Mouse (Mus musculus) hindbrain, embryonic 11.5 days (tissue): ENCODE data around the gene Slc22a21. TPM values are rescaled to one million over a fixed set of nuclear protein-coding genes. Genes with fewer than 3 reads are reported as not detected.
"Not testable (repeated sequence)": the region's sequence is repeated elsewhere in the genome, so short reads cannot be mapped to it uniquely, and the experiment has no call there.

Experiments used
- ATAC-seq: fragments of 200-750 bp; cut with Nextera tagmentation; 2 replicates; pipeline ENCODE4 v1.8.0; 2017; ENCODE audit warnings: mild to moderate bottlenecking, moderate TSS enrichment, moderate library complexity; ENCODE audit not compliant: low FRiP score
- DNase-seq: peaks from one replicate; pipeline ENCODE4 v3.0.0-alpha.2; 2015; ENCODE audit warnings: low spot score
- H3K27ac ChIP-seq: fragments of 300-500 bp; sonication (generic); 2 replicates; pipeline ENCODE4 v1.5.1; 2014; ENCODE audit warnings: mild to moderate bottlenecking, low read depth, low read length
- H3K27me3 ChIP-seq: fragments of 300-500 bp; sonication (generic); 2 replicates; pipeline ENCODE4 v1.6.1; 2014; ENCODE audit warnings: mild to moderate bottlenecking, low read length, moderate library complexity, mixed read lengths; ENCODE audit not compliant: control insufficient read depth, insufficient read depth
- H3K36me3 ChIP-seq: fragments of 300-500 bp; sonication (generic); 2 replicates; pipeline ENCODE4 v1.6.1; 2014; ENCODE audit warnings: mild to moderate bottlenecking, low read length, moderate library complexity, mixed read lengths; ENCODE audit not compliant: control insufficient read depth, insufficient read depth
- H3K4me1 ChIP-seq: fragments of 300-500 bp; sonication (generic); replicated peaks from 2 replicates; pipeline ENCODE4 v1.6.1; 2014; ENCODE audit warnings: low read length, mixed read lengths; ENCODE audit not compliant: control insufficient read depth, insufficient read depth
- H3K4me2 ChIP-seq: fragments of 300-500 bp; sonication (generic); replicated peaks from 2 replicates; pipeline ENCODE4 v1.6.1; 2014; ENCODE audit warnings: mild to moderate bottlenecking, low read depth, low read length
- H3K4me3 ChIP-seq: fragments of 300-500 bp; sonication (generic); 2 replicates; pipeline ENCODE4 v1.5.1; 2014; ENCODE audit warnings: low read depth, low read length
- H3K9ac ChIP-seq: fragments of 300-500 bp; sonication (generic); 2 replicates; pipeline ENCODE4 v1.6.1; 2014; ENCODE audit warnings: low read depth, low read length
- H3K9me3 ChIP-seq: fragments of 300-500 bp; sonication (generic); 2 replicates; pipeline ENCODE4 v1.6.1; 2016; ENCODE audit warnings: low read length; ENCODE audit not compliant: control insufficient read depth
- WGBS: fragments of 180-500 bp; shearing (Covaris S2); extraction: QIAGEN DNeasy Blood & Tissue Kit; methylation state at CpG from one replicate; pipeline ENCODE4 v1.1.7; 2014; 5-methylcytosine and 5-hydroxymethylcytosine counted together
- polyA plus RNA-seq: library from polyadenylated mRNA; unstranded; fragments of >200 nt; fragmentation: Nextera tagmentation; extraction: Ambion mirVana; gene quantifications from 2 replicates; pipeline ENCODE4 v1.2.1, GENCODE M21; 2014

Slc22a21 gene
- polyA plus RNA-seq, 1 experiment from 2014 or later, result 2.6 TPM

GRCm38 (mm10) chr11:54017596-54017995 lies 37.5 kb upstream of the Slc22a21 start:
- H3K4me3 ChIP-seq, result no peak overlapping the region
- no peak overlapping the region for H3K27ac ChIP-seq
- no peak overlapping the region for H3K4me2 ChIP-seq
- H3K4me1 ChIP-seq, result no peaks in the 10 kb centered on the region
- H3K9ac ChIP-seq, result no peak overlapping the region
- no peaks in the 10 kb centered on the region for H3K36me3 ChIP-seq
- ATAC-seq (no peak), DNase-seq (no peak)
- WGBS, result 81% methylated on average over 4 of the region's 4 CpGs
- H3K9me3 ChIP-seq, result no peaks in the 10 kb centered on the region
- no peaks in the 10 kb centered on the region for H3K27me3 ChIP-seq

- no peaks in the 10 kb centered on the region for H3K4me1 ChIP-seq
- H3K4me3 ChIP-seq, result no peak overlapping the region
- H3K9me3 ChIP-seq, result no peaks in the 10 kb centered on the region
- H3K4me2 ChIP-seq, result no peak overlapping the region
- DNase-seq (no peak), ATAC-seq (no peak)
- WGBS, result 77% methylated on average over 8 of the region's 8 CpGs
- H3K9ac ChIP-seq, result no peak overlapping the region
- no peak overlapping the region for H3K27ac ChIP-seq
- no peaks in the 10 kb centered on the region for H3K27me3 ChIP-seq
- no peaks in the 10 kb centered on the region for H3K36me3 ChIP-seq
Observed at GRCm38 (mm10) chr11:54016051-54016450, 35.9 kb upstream of the Slc22a21 start.

GRCm38 (mm10) chr11:54012961-54013360 lies 32.8 kb upstream of the Slc22a21 start:
- no peaks in the 10 kb centered on the region for H3K4me1 ChIP-seq
- no peak for DNase-seq
- H3K36me3 ChIP-seq, result no peaks in the 10 kb centered on the region
- H3K4me2 ChIP-seq, result no peak overlapping the region
- no peak overlapping the region for H3K9ac ChIP-seq
- no peak overlapping the region for H3K27ac ChIP-seq
- H3K9me3 ChIP-seq, result no peaks in the 10 kb centered on the region
- no peak for ATAC-seq
- WGBS, result 89% methylated on average over 5 of the region's 5 CpGs
- H3K27me3 ChIP-seq, result no peaks in the 10 kb centered on the region
- no peak overlapping the region for H3K4me3 ChIP-seq

GRCm38 (mm10) chr11:54011255-54011654 lies 31.1 kb upstream of the Slc22a21 start:
- no peak overlapping the region for H3K4me3 ChIP-seq
- no peak overlapping the region for H3K27ac ChIP-seq
- H3K36me3 ChIP-seq, result no peaks in the 10 kb centered on the region
- no peak for DNase-seq
- WGBS, result 86% methylated on average over 2 of the region's 2 CpGs
- H3K4me1 ChIP-seq, result no peaks in the 10 kb centered on the region
- no peak overlapping the region for H3K9ac ChIP-seq
- H3K4me2 ChIP-seq, result no peak overlapping the region
- no peak for ATAC-seq
- H3K27me3 ChIP-seq, result no peaks in the 10 kb centered on the region
- no peaks in the 10 kb centered on the region for H3K9me3 ChIP-seq

- no peak overlapping the region for H3K4me2 ChIP-seq
- no peaks in the 10 kb centered on the region for H3K36me3 ChIP-seq
- H3K9me3 ChIP-seq, result no peaks in the 10 kb centered on the region
- no peak overlapping the region for H3K4me3 ChIP-seq
- 75% methylated on average over 10 of the region's 10 CpGs for WGBS
- ATAC-seq (no peak), DNase-seq (no peak)
- H3K27me3 ChIP-seq, result no peaks in the 10 kb centered on the region
- H3K27ac ChIP-seq, result no peak overlapping the region
- no peaks in the 10 kb centered on the region for H3K4me1 ChIP-seq
- no peak overlapping the region for H3K9ac ChIP-seq
Observed at GRCm38 (mm10) chr11:54008416-54008920, 28.3 kb upstream of the Slc22a21 start.

- Histone ChIP-seq H3K27ac (no peak overlapping the region), H3K9me3 (no peaks in the 10 kb centered on the region), H3K4me3 (no peak overlapping the region), H3K4me1 (no peaks in the 10 kb centered on the region), H3K36me3 (no peaks in the 10 kb centered on the region), H3K4me2 (no peak overlapping the region), H3K9ac (no peak overlapping the region), H3K27me3 (no peaks in the 10 kb centered on the region)
- DNase-seq (no peak), ATAC-seq (no peak)
- 88% methylated on average over 11 of the region's 11 CpGs for WGBS
Observed at GRCm38 (mm10) chr11:54007717-54008116, 27.6 kb upstream of the Slc22a21 start.

GRCm38 (mm10) chr11:54006901-54007300 lies 26.8 kb upstream of the Slc22a21 start:
- ATAC-seq, result no peak
- Histone ChIP-seq H3K27ac (no peak overlapping the region), H3K9ac (no peak overlapping the region), H3K4me2 (no peak overlapping the region), H3K4me1 (no peaks in the 10 kb centered on the region), H3K36me3 (no peaks in the 10 kb centered on the region), H3K4me3 (no peak overlapping the region), H3K27me3 (no peaks in the 10 kb centered on the region), H3K9me3 (no peaks in the 10 kb centered on the region)
- WGBS, result 86% methylated on average over 4 of the region's 4 CpGs
- no peak for DNase-seq

GRCm38 (mm10) chr11:54006362-54006761 lies 26.2 kb upstream of the Slc22a21 start:
- H3K4me2 ChIP-seq, H3K27me3 ChIP-seq, DNase-seq, ATAC-seq, H3K4me1 ChIP-seq, H3K36me3 ChIP-seq, H3K4me3 ChIP-seq, H3K9ac ChIP-seq, H3K27ac ChIP-seq, H3K9me3 ChIP-seq: not testable (repeated sequence)
- WGBS, result 59% methylated on average over 5 of the region's 5 CpGs

GRCm38 (mm10) chr11:54004734-54005133 lies 24.6 kb upstream of the Slc22a21 start:
- no peak overlapping the region for H3K4me2 ChIP-seq
- H3K9ac ChIP-seq, result no peak overlapping the region
- no peak for DNase-seq
- H3K4me3 ChIP-seq, result no peak overlapping the region
- no peaks in the 10 kb centered on the region for H3K36me3 ChIP-seq
- no peaks in the 10 kb centered on the region for H3K4me1 ChIP-seq
- no peaks in the 10 kb centered on the region for H3K9me3 ChIP-seq
- no peaks in the 10 kb centered on the region for H3K27me3 ChIP-seq
- no peak overlapping the region for H3K27ac ChIP-seq
- WGBS, result 73% methylated on average over 3 of the region's 3 CpGs
- ATAC-seq, result no peak
